Mouse (Mus musculus): ENCODE results near the gene Zfp618. TPM values are rescaled to one million over a fixed set of nuclear protein-coding genes. Genes with fewer than 3 reads are reported as not detected.

Zfp618 gene
- 0.36 and 3.0 TPM in 2 replicates for polyA plus RNA-seq (2012; ENCODE audit: insufficient read depth, low replicate concordance)

DNA sequence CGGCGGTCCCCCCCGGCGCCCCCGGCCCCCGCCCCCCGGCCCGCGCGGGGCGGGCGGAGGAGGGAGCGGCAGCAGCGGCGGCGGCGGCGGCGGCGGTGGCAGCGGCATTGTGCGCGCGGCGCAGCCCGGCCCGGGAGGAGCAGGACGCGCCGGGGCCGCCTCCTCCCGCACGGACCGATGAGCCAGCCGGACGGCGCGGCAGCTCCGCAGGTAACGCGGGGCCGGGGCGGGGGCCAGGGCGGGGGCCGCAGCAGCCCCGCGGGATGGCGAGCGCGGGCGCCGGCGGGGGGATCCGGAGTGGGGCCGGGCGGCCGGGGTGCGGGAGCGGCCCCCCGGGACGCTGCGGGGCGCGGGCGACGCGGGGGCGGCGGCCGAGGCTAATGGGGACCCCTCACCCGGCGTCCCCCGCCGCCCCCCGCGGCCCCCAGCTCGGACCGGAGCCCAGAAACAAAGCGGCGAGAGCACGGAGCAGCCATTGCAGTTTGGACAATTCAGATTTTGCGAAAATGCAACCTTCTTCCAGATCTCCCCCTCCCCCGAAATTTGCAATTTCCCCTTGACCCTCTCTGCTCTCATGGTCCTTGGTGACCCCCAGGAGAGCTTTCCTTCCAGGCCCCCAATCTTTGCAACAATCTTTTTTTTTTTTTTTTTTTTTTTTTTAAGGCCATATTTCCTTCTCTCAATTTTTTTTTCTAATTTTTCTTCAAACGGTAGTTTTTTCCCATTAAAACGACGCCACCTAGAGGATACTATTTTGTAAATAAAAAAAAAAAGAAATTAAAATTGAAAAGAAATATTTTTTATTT lies at the start of gene Zfp618:
Zfp618 (plus strand) TSS at position 77 of the 806 bp plus-strand sequence.
- H3K9me3 ChIP-seq, result no peaks in the 10 kb centered on the region
- TF ChIP-seq FLI1 (IDR thresholded peaks at IDR 0.05; ENCODE audit: low read length) (no peak), GATA1 (IDR thresholded peaks at IDR 0.05; ENCODE audit: borderline replicate concordance, low read length) (no peak)
- no peaks in the 10 kb centered on the region for H3K36me3 ChIP-seq (replicated peaks; ENCODE audit: low read length)
- H3K4me3 ChIP-seq (replicated peaks), result peak within 1 kb of the TSS; percentile 88
- H3K27me3 ChIP-seq (replicated peaks), result peaks cover 49% of the 10 kb centered on the region
- H3K4me1 ChIP-seq, result no peaks in the 10 kb centered on the region; the same call in 1 of the 2 replicates

DNA sequence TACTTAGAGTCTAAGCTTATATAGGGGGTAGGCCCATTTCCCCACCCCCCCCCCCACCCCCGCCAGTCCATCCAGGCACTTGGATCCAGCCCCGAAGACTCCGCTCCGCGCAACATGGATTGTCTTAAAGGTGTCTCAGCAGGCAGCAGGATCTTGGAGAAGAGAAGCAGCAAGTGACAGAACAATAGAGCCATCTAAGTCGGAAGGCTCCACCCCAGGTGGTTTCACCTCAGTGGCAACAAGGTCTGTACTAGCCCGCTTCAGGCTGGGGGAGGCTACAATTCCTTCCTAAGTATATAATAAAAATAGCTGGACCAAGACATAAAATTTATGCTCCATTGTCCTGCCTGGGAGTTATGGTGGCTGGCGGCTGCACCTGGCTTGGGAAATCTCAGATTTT lies 48.3 kb upstream of the Zfp618 start:
- H3K27me3 ChIP-seq (replicated peaks), result no peaks in the 10 kb centered on the region
- no peaks in the 10 kb centered on the region for H3K36me3 ChIP-seq (replicated peaks; ENCODE audit: low read length)
- TF ChIP-seq FLI1 (IDR thresholded peaks at IDR 0.05; ENCODE audit: low read length), result no peak
- no peak for TF ChIP-seq GATA1 (IDR thresholded peaks at IDR 0.05; ENCODE audit: borderline replicate concordance, low read length)
- no peak overlapping the region for H3K4me3 ChIP-seq (replicated peaks)
- H3K9me3 ChIP-seq, result peaks cover 5% of the 10 kb centered on the region; the same call in 1 of the 2 replicates
- H3K4me1 ChIP-seq, result no peaks in the 10 kb centered on the region

DNA sequence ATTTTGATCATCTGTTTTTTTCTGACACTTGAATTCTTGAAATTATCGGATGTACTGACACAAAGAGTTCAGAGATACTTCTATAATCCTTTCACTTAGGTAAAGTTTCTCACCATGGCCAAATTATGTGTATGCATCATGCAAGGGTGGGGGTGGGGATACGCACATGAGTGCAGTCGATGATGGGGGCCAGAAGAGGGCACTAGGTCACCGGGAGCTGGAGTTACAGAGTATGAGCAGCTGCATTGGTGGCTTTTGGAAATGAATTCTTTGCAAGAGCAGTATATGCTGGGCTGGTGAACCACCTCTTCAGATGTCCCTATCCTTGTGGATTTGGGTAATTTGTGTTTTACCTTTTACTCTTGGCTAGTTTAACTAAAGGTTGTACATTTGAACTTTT lies 31.6 kb upstream of the Zfp618 start:
- TF ChIP-seq FLI1 (IDR thresholded peaks at IDR 0.05; ENCODE audit: low read length) (no peak), GATA1 (IDR thresholded peaks at IDR 0.05; ENCODE audit: borderline replicate concordance, low read length) (no peak)
- no peaks in the 10 kb centered on the region for H3K27me3 ChIP-seq (replicated peaks)
- H3K4me1 ChIP-seq, result no peaks in the 10 kb centered on the region
- H3K36me3 ChIP-seq (replicated peaks; ENCODE audit: low read length), result no peaks in the 10 kb centered on the region
- H3K4me3 ChIP-seq (replicated peaks), result no peak overlapping the region
- H3K9me3 ChIP-seq, result no peaks in the 10 kb centered on the region

DNA sequence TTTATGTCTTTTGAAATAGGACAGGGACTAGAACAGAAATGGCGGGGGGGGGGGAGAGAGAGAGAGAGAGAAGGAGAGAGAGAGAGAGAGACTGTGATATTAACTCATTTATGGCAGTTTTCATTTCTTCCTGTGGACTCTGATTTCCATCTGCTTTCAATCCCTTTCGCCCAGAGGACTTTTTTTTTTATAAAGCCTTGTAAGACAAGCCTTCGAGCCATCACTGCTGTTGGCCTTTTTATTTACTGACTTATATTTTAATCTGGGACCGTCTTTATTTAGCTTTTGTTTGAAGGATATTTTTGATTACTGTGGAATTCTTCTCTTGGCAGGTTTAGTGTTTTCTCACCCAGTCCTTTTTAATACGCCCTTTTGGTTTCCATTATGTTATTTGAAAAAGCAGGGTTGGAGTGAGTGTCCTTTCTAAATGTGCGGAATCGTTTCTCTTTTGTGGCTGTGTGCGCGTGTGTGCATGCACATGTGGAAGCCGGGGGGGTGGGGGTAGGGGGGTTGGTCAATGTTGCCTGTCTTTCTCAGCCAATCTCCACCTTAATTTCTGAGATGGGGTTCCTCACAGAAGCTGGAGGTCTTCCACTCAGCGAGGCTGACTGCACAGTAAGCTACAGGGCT lies 29.7 kb upstream of the Zfp618 start:
- no peak overlapping the region for H3K4me3 ChIP-seq (replicated peaks)
- H3K36me3 ChIP-seq (replicated peaks; ENCODE audit: low read length), result no peaks in the 10 kb centered on the region
- H3K4me1 ChIP-seq, result no peaks in the 10 kb centered on the region
- no peaks in the 10 kb centered on the region for H3K9me3 ChIP-seq
- H3K27me3 ChIP-seq (replicated peaks), result no peaks in the 10 kb centered on the region
- TF ChIP-seq GATA1 (IDR thresholded peaks at IDR 0.05; ENCODE audit: borderline replicate concordance, low read length) (no peak), FLI1 (IDR thresholded peaks at IDR 0.05; ENCODE audit: low read length) (no peak)

DNA sequence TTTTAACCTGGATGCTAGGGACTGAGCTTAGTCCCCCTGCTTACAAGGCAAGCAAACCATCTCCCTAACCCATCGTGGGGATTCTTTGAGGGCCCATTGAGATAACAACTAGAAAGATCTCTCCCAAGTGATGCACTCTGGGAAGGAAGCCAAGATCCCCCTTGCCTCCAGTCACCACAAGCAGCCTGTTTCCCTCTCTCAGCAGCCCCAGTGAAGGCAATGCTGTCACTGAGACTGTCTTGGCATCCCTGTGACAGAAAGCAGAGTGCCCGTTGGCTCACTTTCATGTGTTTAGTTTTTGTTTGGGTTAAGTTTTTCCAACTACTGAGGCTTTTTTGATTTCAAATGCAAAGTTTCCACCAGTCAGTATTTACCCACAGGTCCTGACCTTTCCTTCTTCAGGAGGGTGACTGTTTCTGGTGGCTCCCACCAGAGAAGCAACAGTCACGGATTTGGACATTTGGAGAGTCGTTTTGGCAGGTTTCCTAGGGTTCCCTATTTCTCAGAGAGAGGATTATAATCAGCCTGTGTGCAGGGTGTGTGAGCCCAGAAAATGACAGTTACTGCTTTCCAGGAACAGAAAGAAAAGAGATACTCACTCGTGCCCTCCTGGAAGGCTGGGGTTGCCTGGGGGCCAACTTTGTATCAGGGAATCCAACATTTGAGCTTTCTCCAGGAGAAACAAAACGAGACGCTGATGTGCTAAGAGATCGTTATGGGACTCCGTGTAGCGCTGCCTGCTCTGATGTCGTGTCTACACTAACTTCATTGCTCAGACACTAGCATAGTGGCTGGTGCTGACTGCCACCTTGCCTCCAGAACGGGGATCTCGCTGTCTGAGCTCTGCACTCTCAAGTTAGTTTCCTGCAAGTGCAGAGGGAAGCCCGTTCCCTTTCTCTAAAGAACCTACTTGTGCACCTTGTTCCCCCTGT lies 23.1 kb upstream of the Zfp618 start:
- TF ChIP-seq GATA1 (IDR thresholded peaks at IDR 0.05; ENCODE audit: borderline replicate concordance, low read length) (no peak), FLI1 (IDR thresholded peaks at IDR 0.05; ENCODE audit: low read length) (no peak)
- Histone ChIP-seq H3K36me3 (replicated peaks; ENCODE audit: low read length) (no peaks in the 10 kb centered on the region), H3K9me3 (no peaks in the 10 kb centered on the region), H3K27me3 (replicated peaks) (peaks cover 8% of the 10 kb centered on the region), H3K4me1 (no peaks in the 10 kb centered on the region), H3K4me3 (replicated peaks) (no peak overlapping the region)

DNA sequence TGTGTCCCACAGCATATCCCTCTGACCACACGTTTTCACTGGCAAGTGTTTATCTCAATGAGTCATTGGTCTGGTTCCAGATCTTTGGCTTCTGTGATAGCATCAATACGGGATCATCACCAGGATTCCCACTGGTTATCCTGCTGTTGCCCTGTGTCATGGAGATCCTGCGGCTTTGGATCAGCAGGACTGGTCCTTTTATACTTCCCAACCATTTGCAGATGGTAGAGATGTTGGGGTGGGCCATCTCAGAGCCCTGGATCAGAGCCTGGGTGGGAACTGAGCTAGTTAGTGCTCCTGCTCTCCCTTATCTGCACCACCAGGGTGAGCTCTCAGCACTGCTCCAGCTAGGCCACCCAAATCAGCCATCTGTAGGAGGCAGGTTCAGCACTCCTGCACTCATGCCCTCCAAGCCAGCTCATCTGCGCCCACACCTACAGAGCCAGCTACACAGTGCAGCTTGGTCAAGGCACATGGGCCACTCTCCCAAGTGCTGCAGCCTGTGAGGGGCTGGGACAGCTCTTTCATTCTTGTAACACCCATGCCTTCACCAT lies 21.0 kb upstream of the Zfp618 start:
- TF ChIP-seq FLI1 (IDR thresholded peaks at IDR 0.05; ENCODE audit: low read length), result no peak
- TF ChIP-seq GATA1 (IDR thresholded peaks at IDR 0.05; ENCODE audit: borderline replicate concordance, low read length), result no peak

DNA sequence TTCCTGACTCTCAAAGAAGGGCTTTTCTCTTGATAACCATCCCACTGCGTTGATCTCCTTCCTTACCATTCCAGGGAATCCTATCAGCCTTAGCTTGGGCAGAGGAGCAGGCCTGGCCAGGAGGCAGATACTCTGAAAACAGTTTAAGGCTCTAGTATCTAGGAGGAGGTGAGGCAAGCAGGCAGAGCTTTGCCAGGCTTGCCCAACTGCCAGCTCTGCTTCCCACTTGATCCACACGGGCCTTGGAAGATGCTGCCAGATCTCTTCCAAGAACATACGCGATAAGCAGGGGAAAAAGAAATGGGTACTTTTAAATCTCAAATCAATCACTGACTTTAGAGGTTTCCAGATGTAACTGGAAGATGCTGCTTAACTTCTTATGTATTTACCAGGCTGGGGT lies 1.6 kb upstream of the Zfp618 start:
- Histone ChIP-seq H3K4me1 (no peaks in the 10 kb centered on the region; the same call in 1 of the 2 replicates), H3K4me3 (replicated peaks) (no peak overlapping the region), H3K9me3 (no peaks in the 10 kb centered on the region), H3K27me3 (replicated peaks) (peaks cover 48% of the 10 kb centered on the region), H3K36me3 (replicated peaks; ENCODE audit: low read length) (no peaks in the 10 kb centered on the region)
- no peak for TF ChIP-seq FLI1 (IDR thresholded peaks at IDR 0.05; ENCODE audit: low read length)
- TF ChIP-seq GATA1 (IDR thresholded peaks at IDR 0.05; ENCODE audit: borderline replicate concordance, low read length), result no peak

More for the DNA sequence above, 21.0 kb upstream of the Zfp618 start:
- Histone ChIP-seq H3K4me1 (no peaks in the 10 kb centered on the region), H3K4me3 (replicated peaks) (no peak overlapping the region), H3K36me3 (replicated peaks; ENCODE audit: low read length) (no peaks in the 10 kb centered on the region), H3K9me3 (0 out of 2 replicates have a peak, but pooled peaks cover 3% of the 10 kb centered on the region), H3K27me3 (replicated peaks) (peaks cover 8% of the 10 kb centered on the region)

DNA sequence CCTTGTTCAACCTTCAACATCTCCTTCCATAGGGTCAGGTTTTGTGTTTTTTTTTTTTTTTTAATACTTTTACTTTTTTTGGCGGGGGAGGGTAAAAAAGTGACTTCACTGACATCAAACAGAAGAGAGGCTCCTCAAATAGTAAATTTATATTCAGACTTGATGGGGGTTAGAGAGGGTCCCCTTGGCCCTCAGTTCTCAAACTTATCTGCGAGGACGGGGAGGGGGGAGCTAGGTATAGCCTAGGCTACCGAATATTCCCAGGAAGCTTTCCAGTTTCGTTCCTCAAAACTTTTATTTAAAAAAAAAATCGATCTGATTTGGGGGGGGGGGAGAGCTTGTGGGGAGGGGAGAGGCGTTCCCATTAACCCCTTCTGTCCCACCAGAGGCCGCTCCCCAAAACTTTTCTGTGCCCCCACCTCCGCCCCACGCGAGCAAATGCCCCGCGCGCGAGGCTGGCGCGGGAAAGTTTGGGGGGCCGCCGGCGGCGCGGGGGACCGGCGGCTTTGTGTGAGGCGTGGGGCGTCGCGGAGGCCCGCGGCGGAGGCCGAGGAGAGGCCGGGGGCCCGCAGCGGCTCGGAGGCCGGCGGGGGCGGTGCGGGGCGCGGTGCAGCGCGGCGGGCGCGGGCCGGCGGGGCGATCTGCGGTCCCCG lies 403 bp upstream of the Zfp618 start:
- Histone ChIP-seq H3K27me3 (replicated peaks) (peaks cover 51% of the 10 kb centered on the region), H3K9me3 (no peaks in the 10 kb centered on the region), H3K36me3 (replicated peaks; ENCODE audit: low read length) (no peaks in the 10 kb centered on the region), H3K4me3 (replicated peaks) (no peak overlapping the region), H3K4me1 (no peaks in the 10 kb centered on the region; the same call in 1 of the 2 replicates)
- TF ChIP-seq FLI1 (IDR thresholded peaks at IDR 0.05; ENCODE audit: low read length), result no peak
- no peak for TF ChIP-seq GATA1 (IDR thresholded peaks at IDR 0.05; ENCODE audit: borderline replicate concordance, low read length)

DNA sequence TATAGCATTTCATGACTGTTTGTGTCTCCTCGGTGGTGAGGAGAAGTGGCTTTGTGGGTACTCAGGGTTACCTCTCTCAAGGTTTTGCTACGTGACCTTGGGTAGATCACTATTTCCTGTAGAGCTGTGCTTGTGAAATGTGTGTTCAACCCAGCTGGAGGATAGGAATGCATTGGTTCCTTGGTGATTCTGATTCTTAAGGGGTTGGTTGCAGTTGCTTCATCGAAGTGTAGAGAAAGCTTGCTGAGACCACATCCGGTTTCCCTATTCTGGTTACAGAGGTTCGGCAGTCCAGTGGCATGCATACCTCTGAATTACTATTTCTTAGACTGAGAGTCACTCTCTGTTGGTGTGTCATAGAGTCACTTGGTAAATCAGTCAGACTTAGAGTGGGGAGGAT lies 4.2 kb downstream of the Zfp618 start:
- Histone ChIP-seq H3K36me3 (replicated peaks; ENCODE audit: low read length) (no peaks in the 10 kb centered on the region), H3K4me1 (no peaks in the 10 kb centered on the region; the same call in 1 of the 2 replicates), H3K4me3 (replicated peaks) (no peak overlapping the region), H3K27me3 (replicated peaks) (peaks cover 28% of the 10 kb centered on the region), H3K9me3 (no peaks in the 10 kb centered on the region)
- TF ChIP-seq FLI1 (IDR thresholded peaks at IDR 0.05; ENCODE audit: low read length), result no peak
- TF ChIP-seq GATA1 (IDR thresholded peaks at IDR 0.05; ENCODE audit: borderline replicate concordance, low read length), result no peak
